Mouse (Mus musculus): ENCODE results near the gene AA986860.

- TF ChIP-seq CTCF (IDR thresholded peaks at IDR 0.05 in 2 of 3, conservative IDR thresholded peaks at IDR 0.05 in 1 of 3; ENCODE audit: control insufficient read depth in 1 of 3, insufficient read depth in 1 of 3, low read depth in 2 of 3, low read length in 3 of 3, poor library complexity in 1 of 3, severe bottlenecking in 1 of 3) (no peak), KAT2A (conservative IDR thresholded peaks at IDR 0.05; ENCODE audit: low read depth, low read length) (no peak)
Measured at GRCm38 (mm10) chr1:130759689-130760088, 27.9 kb downstream of the AA986860 start.

Data from MEL (cell line).